Mouse (Mus musculus): Measurements from ENCODE around the gene Ankrd24. TPM values are rescaled to one million over a fixed set of nuclear protein-coding genes. Genes with fewer than 3 reads are reported as not detected.
A peak's percentile ranks its signal among the peaks of the same experiment; 100 is the strongest.

Gene Ankrd24
- polyA plus RNA-seq, 1 experiment from 2014 or later, result 12.3 TPM

DNA sequence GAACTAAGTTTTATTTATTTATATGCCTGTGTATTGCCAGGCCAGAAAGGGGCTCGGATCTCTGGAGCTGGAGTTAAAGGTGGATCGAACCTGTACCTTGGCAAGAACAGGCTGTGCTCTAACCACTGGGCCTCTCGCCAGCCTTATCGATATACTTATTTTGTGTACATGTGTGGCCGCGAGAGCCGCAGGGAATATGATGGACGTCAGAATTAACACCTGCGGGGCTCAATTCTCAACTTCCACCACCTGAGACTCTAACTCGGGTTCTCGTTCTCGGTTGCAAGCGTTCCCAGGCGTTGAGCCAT is 22.7 kb upstream of the Ankrd24 start:
- Histone ChIP-seq H3K4me3 (peak overlapping the region; percentile 58), H3K27me3 (no peaks in the 10 kb centered on the region), H3K4me1 (replicated peaks) (peaks cover 34% of the 10 kb centered on the region), H3K9ac (peak overlapping the region; percentile 39; the same call in 1 of the 2 replicates), H3K36me3 (no peaks in the 10 kb centered on the region), H3K27ac (peak overlapping the region; percentile 93), H3K4me2 (peak overlapping the region; percentile 67), H3K9me3 (replicated peaks) (no peaks in the 10 kb centered on the region)
- 2% methylated on average over 14 of the region's 14 CpGs for WGBS
- ATAC-seq (replicated peaks; ENCODE audit: insufficient number of reproducible peaks, insufficient read depth, low FRiP score, low read depth), result no peak

- WGBS, result under 1% methylated on average over 39 of the region's 39 CpGs
- Histone ChIP-seq H3K36me3 (no peaks in the 10 kb centered on the region), H3K4me3 (peak within 1 kb of the TSS; percentile 58), H3K27ac (peak within 1 kb of the TSS; percentile 93), H3K4me2 (peak within 1 kb of the TSS; percentile 82), H3K9me3 (replicated peaks) (no peaks in the 10 kb centered on the region), H3K9ac (peak within 1 kb of the TSS; percentile 47), H3K4me1 (replicated peaks) (peaks cover 31% of the 10 kb centered on the region), H3K27me3 (no peaks in the 10 kb centered on the region)
- peak; percentile 87 for ATAC-seq (replicated peaks; ENCODE audit: insufficient number of reproducible peaks, insufficient read depth, low FRiP score, low read depth)
These were observed 22.2 kb upstream of the Ankrd24 start, which contains the start of gene BC025920 for GRCm38 (mm10) chr10:81605974-81606751. TSS of gene BC025920 (plus strand) at chr10:81606270.

DNA sequence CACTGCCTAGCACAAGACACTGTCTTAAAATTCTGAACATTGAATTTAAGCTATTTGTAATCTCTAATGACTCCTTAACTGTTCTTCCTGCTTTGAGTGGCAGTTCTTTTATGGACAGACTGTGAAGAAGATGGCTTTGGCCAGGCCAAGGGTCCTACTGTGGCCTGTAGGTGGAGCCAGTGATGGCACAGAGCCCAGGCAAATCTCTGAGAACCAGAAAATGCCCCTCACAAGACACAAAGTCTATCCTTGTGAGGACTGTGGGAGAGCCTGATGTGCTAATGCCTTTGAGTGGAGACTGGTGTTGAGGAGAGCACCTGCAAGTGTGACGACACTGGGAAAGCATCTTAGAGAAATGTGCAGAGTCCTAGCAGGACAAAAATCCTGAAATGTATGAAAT is 20.0 kb upstream of the Ankrd24 start:
- Histone ChIP-seq H3K4me3 (no peak overlapping the region), H3K27ac (no peak overlapping the region), H3K9me3 (replicated peaks) (no peaks in the 10 kb centered on the region), H3K27me3 (no peaks in the 10 kb centered on the region), H3K4me2 (no peak overlapping the region), H3K4me1 (replicated peaks) (peaks cover 17% of the 10 kb centered on the region), H3K36me3 (no peaks in the 10 kb centered on the region), H3K9ac (no peak overlapping the region)
- 86% methylated on average over 1 of the region's 1 CpGs for WGBS
- no peak for ATAC-seq (replicated peaks; ENCODE audit: insufficient number of reproducible peaks, insufficient read depth, low FRiP score, low read depth)

- ATAC-seq (replicated peaks; ENCODE audit: insufficient number of reproducible peaks, insufficient read depth, low FRiP score, low read depth), result no peak
- Histone ChIP-seq H3K4me1 (replicated peaks) (no peaks in the 10 kb centered on the region), H3K9ac (no peak overlapping the region), H3K9me3 (replicated peaks) (no peaks in the 10 kb centered on the region), H3K27me3 (no peaks in the 10 kb centered on the region), H3K36me3 (no peaks in the 10 kb centered on the region), H3K4me3 (no peak overlapping the region), H3K4me2 (no peak overlapping the region), H3K27ac (no peak overlapping the region)
- 51% methylated on average over 3 of the region's 3 CpGs for WGBS
These were observed 15.6 kb upstream of the Ankrd24 start for GRCm38 (mm10) chr10:81612779-81613178.

DNA sequence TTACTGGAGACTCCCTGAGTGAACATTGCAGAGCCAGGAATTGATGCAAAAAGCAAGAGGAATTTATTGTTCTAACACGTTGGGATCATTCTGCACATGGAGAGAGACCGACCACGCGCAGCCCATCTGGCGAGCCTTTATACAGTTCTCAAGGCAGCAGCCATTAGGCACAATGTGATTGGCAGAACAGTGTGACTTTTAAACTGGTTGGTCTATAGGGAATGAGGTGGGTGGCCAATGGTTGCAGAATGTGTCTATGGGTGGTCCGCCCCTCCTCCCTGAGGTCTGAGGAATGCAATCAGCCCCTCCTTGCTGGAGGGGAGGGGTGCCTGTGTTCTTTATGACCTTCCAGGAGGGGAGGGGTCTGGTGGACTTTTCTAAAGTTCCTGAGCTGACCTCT is 12.9 kb upstream of the Ankrd24 start:
- 73% methylated on average over 6 of the region's 6 CpGs for WGBS
- Histone ChIP-seq H3K9ac (no peak overlapping the region), H3K4me2 (no peak overlapping the region), H3K4me1 (replicated peaks) (no peaks in the 10 kb centered on the region), H3K36me3 (no peaks in the 10 kb centered on the region), H3K27me3 (no peaks in the 10 kb centered on the region), H3K27ac (no peak overlapping the region), H3K9me3 (replicated peaks) (no peaks in the 10 kb centered on the region), H3K4me3 (no peak overlapping the region)
- ATAC-seq (replicated peaks; ENCODE audit: insufficient number of reproducible peaks, insufficient read depth, low FRiP score, low read depth), result no peak

- 73% methylated on average over 5 of the region's 5 CpGs for WGBS
- no peaks in the 10 kb centered on the region for H3K4me1 ChIP-seq (replicated peaks)
- H3K27me3 ChIP-seq, result no peaks in the 10 kb centered on the region
- peaks cover 20% of the 10 kb centered on the region for H3K36me3 ChIP-seq
- no peak for ATAC-seq (replicated peaks; ENCODE audit: insufficient number of reproducible peaks, insufficient read depth, low FRiP score, low read depth)
- H3K9me3 ChIP-seq (replicated peaks), result no peaks in the 10 kb centered on the region
- no peak overlapping the region for H3K4me3 ChIP-seq
- no peak overlapping the region for H3K27ac ChIP-seq
- H3K4me2 ChIP-seq, result no peak overlapping the region
- no peak overlapping the region for H3K9ac ChIP-seq
These were observed 8.4 kb upstream of the Ankrd24 start for GRCm38 (mm10) chr10:81619976-81620375.

DNA sequence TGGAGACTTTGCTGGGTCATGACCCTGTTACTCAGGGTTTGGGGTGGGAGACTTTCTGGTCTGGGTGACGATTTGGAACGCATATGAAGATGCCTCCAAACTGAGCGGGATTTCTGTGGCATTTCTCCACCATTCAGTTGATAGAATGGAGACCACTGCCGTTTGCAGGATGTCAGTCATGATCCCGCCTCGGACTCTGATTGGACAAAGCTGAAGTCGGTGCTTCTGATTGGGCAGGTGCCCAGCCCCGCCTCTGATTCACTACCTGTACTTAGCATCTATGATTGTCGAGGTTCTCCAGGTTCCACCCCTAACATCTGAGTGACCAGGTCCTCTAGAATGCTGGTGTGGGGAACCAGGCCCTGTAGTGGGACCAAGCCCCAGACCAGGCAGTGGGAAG is 7.6 kb upstream of the Ankrd24 start:
- no peaks in the 10 kb centered on the region for H3K4me1 ChIP-seq (replicated peaks)
- H3K36me3 ChIP-seq, result peaks cover 24% of the 10 kb centered on the region
- no peak overlapping the region for H3K4me3 ChIP-seq
- no peak overlapping the region for H3K4me2 ChIP-seq
- 56% methylated on average over 9 of the region's 9 CpGs for WGBS
- no peak overlapping the region for H3K27ac ChIP-seq
- ATAC-seq (replicated peaks; ENCODE audit: insufficient number of reproducible peaks, insufficient read depth, low FRiP score, low read depth), result no peak
- no peak overlapping the region for H3K9ac ChIP-seq
- no peaks in the 10 kb centered on the region for H3K27me3 ChIP-seq
- H3K9me3 ChIP-seq (replicated peaks), result no peaks in the 10 kb centered on the region

DNA sequence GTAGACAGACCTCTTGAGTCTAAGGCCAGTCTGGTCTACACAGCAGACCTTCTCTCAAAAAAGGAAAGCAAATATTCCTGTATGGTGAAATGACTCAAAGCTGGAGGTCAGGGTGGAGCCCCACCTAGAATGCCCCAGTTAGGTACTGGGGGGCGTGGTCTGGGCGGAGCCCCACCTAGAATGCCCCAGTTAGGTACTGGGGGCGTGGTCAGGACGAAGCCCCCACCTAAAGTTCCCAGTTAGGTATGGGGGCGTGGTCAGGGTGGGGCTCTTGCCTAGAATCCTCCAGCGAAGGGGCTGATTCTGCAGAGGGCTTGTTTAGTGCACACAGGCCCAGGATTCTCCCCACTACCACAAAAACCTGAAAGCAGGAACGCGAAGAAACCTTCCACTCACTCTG is 4.9 kb upstream of the Ankrd24 start:
- Histone ChIP-seq H3K4me2 (no peak overlapping the region), H3K27ac (no peak overlapping the region), H3K36me3 (peaks cover 24% of the 10 kb centered on the region), H3K27me3 (no peaks in the 10 kb centered on the region), H3K4me3 (no peak overlapping the region), H3K9ac (no peak overlapping the region), H3K4me1 (replicated peaks) (peaks cover 15% of the 10 kb centered on the region), H3K9me3 (replicated peaks) (no peaks in the 10 kb centered on the region)
- 63% methylated on average over 8 of the region's 8 CpGs for WGBS
- no peak for ATAC-seq (replicated peaks; ENCODE audit: insufficient number of reproducible peaks, insufficient read depth, low FRiP score, low read depth)

- H3K27ac ChIP-seq, result peak overlapping the region; percentile 83
- no peak for ATAC-seq (replicated peaks; ENCODE audit: insufficient number of reproducible peaks, insufficient read depth, low FRiP score, low read depth)
- H3K4me3 ChIP-seq, result peak overlapping the region; percentile 87
- whole genome bisulfite sequencing, result 87% methylated on average over 22 of the region's 22 CpGs
- H3K9ac ChIP-seq, result peak overlapping the region; percentile 81
- peak overlapping the region; percentile 89 for H3K4me2 ChIP-seq
- H3K27me3 ChIP-seq, result no peaks in the 10 kb centered on the region
- H3K36me3 ChIP-seq, result peaks cover 24% of the 10 kb centered on the region
- no peaks in the 10 kb centered on the region for H3K9me3 ChIP-seq (replicated peaks)
- peaks cover 15% of the 10 kb centered on the region for H3K4me1 ChIP-seq (replicated peaks)
These were observed 2.0 kb upstream of the Ankrd24 start for GRCm38 (mm10) chr10:81626101-81626993.

DNA sequence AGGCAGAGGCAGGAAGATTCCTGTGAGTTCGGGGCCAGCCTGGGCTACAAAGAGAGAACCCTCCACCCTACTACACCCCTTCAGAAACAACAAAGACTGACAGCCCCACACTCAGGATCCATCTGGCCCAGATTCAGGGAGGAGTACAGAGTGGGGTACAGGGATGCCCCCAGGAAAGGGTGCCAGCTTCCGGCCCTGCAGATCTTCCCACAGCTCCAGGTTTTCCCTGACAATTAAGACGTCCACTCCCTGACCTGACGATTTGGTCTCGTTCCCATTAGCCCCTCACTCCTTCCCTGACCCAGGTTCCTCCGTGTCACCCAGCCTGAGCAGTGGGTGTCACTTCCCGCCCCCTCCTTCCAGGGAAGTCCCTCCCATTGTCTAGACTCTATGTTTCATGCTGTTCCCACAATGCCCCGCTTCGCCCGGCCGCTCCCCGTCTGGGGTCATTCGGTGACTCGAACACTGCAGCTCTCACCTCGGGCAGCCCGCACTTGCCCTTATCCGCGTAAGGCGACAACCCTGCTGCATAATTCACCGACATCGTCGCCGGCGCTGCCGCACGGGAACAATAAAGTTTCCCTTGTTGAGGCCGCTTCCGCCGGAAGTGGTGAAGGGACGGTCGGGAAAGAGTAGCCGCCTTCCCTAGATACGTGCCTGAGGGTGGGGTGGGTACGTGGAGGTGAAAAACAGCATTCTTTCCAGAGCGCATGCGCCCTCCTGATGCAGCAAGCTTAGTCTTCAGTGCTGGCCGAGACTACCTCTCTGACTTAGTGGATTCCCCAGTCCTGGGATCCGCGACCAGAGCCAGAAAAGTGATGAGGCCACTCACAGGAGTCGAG is 1.1 kb upstream of the Ankrd24 start, which contains the start of gene Sirt6:
TSS of gene Sirt6 (minus strand) at position 804 of the 842 bp plus-strand sequence.
- peak within 1 kb of the TSS; percentile 89 for H3K4me2 ChIP-seq
- WGBS, result 5% methylated on average over 40 of the region's 40 CpGs
- ATAC-seq (replicated peaks; ENCODE audit: insufficient number of reproducible peaks, insufficient read depth, low FRiP score, low read depth), result peak; percentile 91
- H3K9me3 ChIP-seq (replicated peaks), result no peaks in the 10 kb centered on the region
- peak within 1 kb of the TSS; percentile 83 for H3K27ac ChIP-seq
- no peaks in the 10 kb centered on the region for H3K27me3 ChIP-seq
- H3K9ac ChIP-seq, result peak within 1 kb of the TSS; percentile 81
- peaks cover 23% of the 10 kb centered on the region for H3K36me3 ChIP-seq
- peak within 1 kb of the TSS; percentile 87 for H3K4me3 ChIP-seq
- peaks cover 15% of the 10 kb centered on the region for H3K4me1 ChIP-seq (replicated peaks)

DNA sequence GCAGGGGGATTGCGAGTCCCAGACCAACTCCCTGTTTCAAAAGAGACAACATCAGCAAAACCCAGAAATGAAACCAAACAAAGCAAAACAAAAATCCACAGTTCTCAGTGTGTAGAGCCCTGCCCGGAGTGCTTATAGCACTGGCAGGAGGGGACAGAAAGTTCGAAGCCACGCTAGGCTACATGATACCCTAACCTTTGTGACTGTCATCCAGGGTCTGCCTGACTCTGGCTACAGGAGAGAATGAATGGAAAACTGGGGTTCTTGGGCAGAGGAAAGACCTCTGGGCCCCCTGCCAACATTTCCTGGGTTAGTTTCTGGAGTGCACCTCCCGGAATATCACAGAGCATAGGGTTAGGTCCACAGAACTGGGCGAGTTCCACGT is 512 bp upstream of the Ankrd24 start:
- no peak for ATAC-seq (replicated peaks; ENCODE audit: insufficient number of reproducible peaks, insufficient read depth, low FRiP score, low read depth)
- WGBS, result 51% methylated on average over 7 of the region's 7 CpGs
- Histone ChIP-seq H3K36me3 (peaks cover 18% of the 10 kb centered on the region), H3K9ac (peak overlapping the region; percentile 81), H3K9me3 (replicated peaks) (no peaks in the 10 kb centered on the region), H3K27me3 (no peaks in the 10 kb centered on the region), H3K27ac (peak overlapping the region; percentile 83), H3K4me1 (replicated peaks) (peaks cover 15% of the 10 kb centered on the region), H3K4me3 (peak overlapping the region; percentile 87), H3K4me2 (peak overlapping the region; percentile 89)
